ENCODE assay signal across 8 mouse cellular contexts in genomic region chr15:103172537-103172936, GRCm38 (mm10). TPM values are rescaled to one million over a fixed set of nuclear protein-coding genes. Genes with fewer than 3 reads are reported as not detected.
DNase-seq lines count a peak whose midpoint lies in the region; ATAC-seq and TF ChIP-seq lines count a peak whose summit lies in the region.

No protein-coding gene starts in this region.

- in situ Hi-C loops in CH12.LX (cut with MboI; ENCODE audit: low pct_ligation_motif_present, low pct_unique_long_range_greater_than_20kb, low sequenced_read_pairs), result loop anchor here (5.0 to 25.0 kb wide), 3 partner anchors 158 to 435 kb away; partner anchors contain the start of gene Hoxc4

- TF ChIP-seq EP300 in CH12.LX (IDR thresholded peaks at IDR 0.05; ENCODE audit: low read length), result no peak

- no peak overlapping the region for H3K4me3 ChIP-seq in CH12.LX (replicated peaks in 1 of 3; ENCODE audit: low read depth in 2 of 3, low read length in 2 of 3, poor library complexity in 1 of 3)
- H3K4me3 ChIP-seq in limb, embryonic 11.5 days (ENCODE audit: low read depth, low read length), result no peak overlapping the region
- 0 out of 2 replicates have a peak overlapping the region, but pooled peaks have one; percentile 0 for H3K4me3 ChIP-seq in neural tube, embryonic 11.5 days (ENCODE audit: low read depth, low read length)

- peaks cover 94% of the 10 kb centered on the region for H3K27me3 ChIP-seq in CH12.LX (replicated peaks)
- peaks cover 73% of the 10 kb centered on the region for H3K27me3 ChIP-seq in limb, embryonic 11.5 days (ENCODE audit: control insufficient read depth, insufficient read depth, low read length)
- 0 out of 2 replicates have a peak, but pooled peaks cover 3% of the 10 kb centered on the region for H3K27me3 ChIP-seq in neural tube, embryonic 11.5 days (ENCODE audit: control insufficient read depth, insufficient read depth, low read length)

- H3K9ac ChIP-seq in CH12.LX (ENCODE audit: insufficient read depth, low read depth), result no peak overlapping the region
- no peak overlapping the region for H3K9ac ChIP-seq in limb, embryonic 11.5 days (ENCODE audit: low read length)
- peak overlapping the region; percentile 39 for H3K9ac ChIP-seq in neural tube, embryonic 11.5 days (ENCODE audit: low read length)

- no peak for TF ChIP-seq POLR2A in CH12.LX (IDR thresholded peaks at IDR 0.05; ENCODE audit: low read depth, low read length)

- 3% methylated on average over 10 of the region's 10 CpGs for WGBS in limb, embryonic 11.5 days
- 4% methylated on average over 10 of the region's 10 CpGs for WGBS in neural tube, embryonic 11.5 days

- dilution Hi-C loops in CH12.LX (cut with MboI; ENCODE audit: extremely low pct_ligation_motif_present, extremely low pct_unique_long_range_greater_than_20kb, low sequenced_read_pairs), result loop anchor here (10.0 kb wide), 1 partner anchor 178 kb away; the partner anchor contains the start of genes Hoxc6 and Hoxc8

- H3K27ac ChIP-seq in CH12.LX (ENCODE audit: insufficient read depth, low read depth), result no peak overlapping the region
- H3K27ac ChIP-seq in limb, embryonic 11.5 days (replicated peaks; ENCODE audit: low read depth, low read length), result no peak overlapping the region
- H3K27ac ChIP-seq in neural tube, embryonic 11.5 days (ENCODE audit: low read depth, low read length), result peak overlapping the region; percentile 98

- ATAC-seq in limb, embryonic 11.5 days (ENCODE audit: insufficient number of reproducible peaks, low FRiP score, low TSS enrichment, low read depth), result no peak
- no peak for ATAC-seq in neural tube, embryonic 11.5 days (ENCODE audit: insufficient read depth, low FRiP score, low TSS enrichment)

- H3K79me2 ChIP-seq in CH12.LX (replicated peaks; ENCODE audit: control insufficient read depth, extremely low read depth, insufficient read depth, poor library complexity, severe bottlenecking), result no peaks in the 10 kb centered on the region

- peaks cover 2 to 28% of the 10 kb centered on the region in 2 experiments for H3K4me1 ChIP-seq in CH12.LX (ENCODE audit: control insufficient read depth in 1 of 2, insufficient read depth in 2 of 2)
- peaks cover 28% of the 10 kb centered on the region for H3K4me1 ChIP-seq in limb, embryonic 11.5 days (ENCODE audit: control insufficient read depth, insufficient read depth, low read length)
- H3K4me1 ChIP-seq in neural tube, embryonic 11.5 days (ENCODE audit: control insufficient read depth, insufficient read depth, low read length), result peaks cover 64% of the 10 kb centered on the region

- intact Hi-C loops in gastrocnemius, postnatal 14 days (cut with DNase I; ENCODE audit: low total_unique reads), result loop anchor here (10.0 kb wide), 1 partner anchor 418 kb away; no protein-coding TSS in a partner anchor

- peak; percentile 58 for DNase-seq in layer of hippocampus, adult 11-12 months (ENCODE audit: low spot score)
- no peak for DNase-seq in layer of hippocampus, postnatal 36 days
- DNase-seq in CH12.LX (ENCODE audit: extremely low read depth), result peak; percentile 83
- DNase-seq in adrenal gland, postnatal 14 days, result peak; percentile 80
- peak; percentile 80 for DNase-seq in gastrocnemius, postnatal 14 days
- peak; percentile 89 for DNase-seq in limb, embryonic 11.5 days (ENCODE audit: low spot score)
- DNase-seq in neural tube, embryonic 11.5 days (ENCODE audit: low spot score), result peak; percentile 87
- DNase-seq in frontal cortex, postnatal 14 days (ENCODE audit: low spot score in 2 of 2), result no peak

- peak; percentile 54 to 93 for TF ChIP-seq CTCF in CH12.LX (conservative IDR thresholded peaks at IDR 0.05 in 1 of 2, IDR thresholded peaks at IDR 0.05 in 1 of 2; ENCODE audit: low read depth in 2 of 2, low read length in 2 of 2)

- peaks cover 6% of the 10 kb centered on the region for H3K9me3 ChIP-seq in CH12.LX (replicated peaks; ENCODE audit: low read length)
- no peaks in the 10 kb centered on the region for H3K9me3 ChIP-seq in limb, embryonic 11.5 days (ENCODE audit: control insufficient read depth, low read length)
- no peaks in the 10 kb centered on the region for H3K9me3 ChIP-seq in neural tube, embryonic 11.5 days (ENCODE audit: control insufficient read depth, low read length)

- H3K36me3 ChIP-seq in CH12.LX (replicated peaks in 1 of 2; ENCODE audit: control insufficient read depth in 1 of 2, insufficient read depth in 1 of 2, low read length in 1 of 2), result no peaks in the 10 kb centered on the region
- H3K36me3 ChIP-seq in limb, embryonic 11.5 days (ENCODE audit: control insufficient read depth, insufficient read depth, low read length), result no peaks in the 10 kb centered on the region
- no peaks in the 10 kb centered on the region for H3K36me3 ChIP-seq in neural tube, embryonic 11.5 days (ENCODE audit: control insufficient read depth, insufficient read depth, low read length)

- no peak overlapping the region for H3K4me2 ChIP-seq in CH12.LX (ENCODE audit: insufficient read depth, low read depth, poor library complexity, severe bottlenecking)
- H3K4me2 ChIP-seq in limb, embryonic 11.5 days (ENCODE audit: low read depth, severe bottlenecking), result peak overlapping the region; percentile 11; the same call in 1 of the 2 replicates
- H3K4me2 ChIP-seq in neural tube, embryonic 11.5 days (ENCODE audit: low read depth), result peak overlapping the region; percentile 74

- TF ChIP-seq RAD21 in CH12.LX (IDR thresholded peaks at IDR 0.05; ENCODE audit: low read depth, low read length), result peak; percentile 80

TF ChIP-seq in CH12.LX, 34 proteins besides CTCF, POLR2A, EP300 and RAD21:
- TF ChIP-seq BHLHE40 (IDR thresholded peaks at IDR 0.05; ENCODE audit: low read depth, low read length), result peak; percentile 5; the same call in 1 of the 2 replicates
- no peak; the same call in 1 of the 2 replicates for TF ChIP-seq IRF4 (IDR thresholded peaks at IDR 0.05; ENCODE audit: low read depth, low read length)
- TF ChIP-seq MAX (IDR thresholded peaks at IDR 0.05; ENCODE audit: low read length), result no peak
- TF ChIP-seq GABPA (IDR thresholded peaks at IDR 0.05; ENCODE audit: insufficient replicate concordance, low read depth, low read length), result no peak
- TF ChIP-seq UBTF (IDR thresholded peaks at IDR 0.05; ENCODE audit: low read depth, low read length), result no peak
- no peak for TF ChIP-seq JUND (conservative IDR thresholded peaks at IDR 0.05; ENCODE audit: low read depth, low read length)
- no peak for TF ChIP-seq MAFK (IDR thresholded peaks at IDR 0.05; ENCODE audit: insufficient replicate concordance, low read length)
- peak; percentile 41; the same call in 1 of the 2 replicates for TF ChIP-seq TCF12 (IDR thresholded peaks at IDR 0.05; ENCODE audit: low read depth, low read length)
- TF ChIP-seq RCOR1 (conservative IDR thresholded peaks at IDR 0.05; ENCODE audit: low read depth, low read length), result no peak
- TF ChIP-seq USF1 (IDR thresholded peaks at IDR 0.05; ENCODE audit: low read depth, low read length), result no peak
- TF ChIP-seq KAT2A (IDR thresholded peaks at IDR 0.05; ENCODE audit: insufficient replicate concordance, low read length), result no peak
- no peak for TF ChIP-seq CHD1 (IDR thresholded peaks at IDR 0.05; ENCODE audit: low read depth, low read length)
- no peak for TF ChIP-seq USF2 (conservative IDR thresholded peaks at IDR 0.05; ENCODE audit: low read depth, low read length)
- no peak for TF ChIP-seq PAX5 (IDR thresholded peaks at IDR 0.05; ENCODE audit: low read length)
- 0 out of 2 replicates have a peak, but pooled peaks have one; percentile 25 for TF ChIP-seq NRF1 (IDR thresholded peaks at IDR 0.05; ENCODE audit: low read depth, low read length)
- TF ChIP-seq ZMIZ1 (IDR thresholded peaks at IDR 0.05; ENCODE audit: low read depth, low read length), result no peak
- TF ChIP-seq TBP (conservative IDR thresholded peaks at IDR 0.05; ENCODE audit: low read depth, low read length), result no peak
- TF ChIP-seq CHD2 (IDR thresholded peaks at IDR 0.05; ENCODE audit: low read length), result no peak
- peak; percentile 60 for TF ChIP-seq ZC3H11A (IDR thresholded peaks at IDR 0.05; ENCODE audit: low read depth, low read length)
- no peak for TF ChIP-seq POLR2AphosphoS2 (IDR thresholded peaks at IDR 0.05; ENCODE audit: low read depth, low read length)
- no peak for TF ChIP-seq ZKSCAN1 (IDR thresholded peaks at IDR 0.05; ENCODE audit: borderline replicate concordance, low read depth, low read length)
- no peak for TF ChIP-seq MXI1 (IDR thresholded peaks at IDR 0.05; ENCODE audit: low read depth, low read length)
- no peak; the same call in 1 of the 2 replicates for TF ChIP-seq NELFE (IDR thresholded peaks at IDR 0.05; ENCODE audit: low read depth, low read length)
- no peak for TF ChIP-seq JUN (IDR thresholded peaks at IDR 0.05; ENCODE audit: insufficient read depth, low read depth, low read length)
- TF ChIP-seq ELF1 (IDR thresholded peaks at IDR 0.05; ENCODE audit: low read depth, low read length), result no peak
- no peak for TF ChIP-seq HCFC1 (IDR thresholded peaks at IDR 0.05; ENCODE audit: low read depth, low read length)
- no peak for TF ChIP-seq ZNF384 (IDR thresholded peaks at IDR 0.05; ENCODE audit: low read depth, low read length)
- TF ChIP-seq SMC3 (IDR thresholded peaks at IDR 0.05; ENCODE audit: low read depth, low read length), result peak; percentile 98
- TF ChIP-seq MYC (IDR thresholded peaks at IDR 0.05; ENCODE audit: low read depth, low read length), result no peak
- no peak for TF ChIP-seq MEF2A (IDR thresholded peaks at IDR 0.05; ENCODE audit: borderline replicate concordance, low read depth, low read length)
- TF ChIP-seq MAZ (IDR thresholded peaks at IDR 0.05; ENCODE audit: low read depth, low read length), result no peak
- no peak for TF ChIP-seq ETS1 (conservative IDR thresholded peaks at IDR 0.05; ENCODE audit: low read depth, low read length)
- no peak for TF ChIP-seq SIN3A (IDR thresholded peaks at IDR 0.05; ENCODE audit: low read length)
- TF ChIP-seq E2F4 (IDR thresholded peaks at IDR 0.05; ENCODE audit: insufficient replicate concordance, low read depth, low read length), result no peak

RNA-seq across cellular contexts. Expression of gene Smug1, which starts 5.6 kb away (rescaled TPM):
- 10 to 100 TPM; 20.9 to 22.5 TPM for total RNA-seq in layer of hippocampus, postnatal 36 days (2021)
- total RNA-seq in CH12.LX (2012; rRNA removed) (7.3 and 7.8 TPM in 2 replicates), CH12.LX (2014; rRNA removed) (9.5 and 9.8 TPM in 2 replicates)
- polyA plus RNA-seq in CH12.LX (2012; ENCODE audit: insufficient read length, low read depth), result 6.1 and 7.3 TPM in 2 replicates
- 10.9 and 17.6 TPM in 2 replicates for total RNA-seq in adrenal gland, postnatal 14 days (2021)
- total RNA-seq in gastrocnemius, postnatal 14 days (2021), result 10 to 100 TPM; 10.6 to 11.6 TPM
- polyA plus RNA-seq in limb, embryonic 11.5 days (2014; fragmentation: Nextera tagmentation; extraction: Ambion mirVana), result 14.4 and 14.7 TPM in 2 replicates
- polyA plus RNA-seq in neural tube, embryonic 11.5 days (2014; fragmentation: Nextera tagmentation; extraction: Ambion mirVana), result 55.9 and 65.4 TPM in 2 replicates

Comparison
In these comparisons a context has a peak if more than half of its experiments do, and no peak if none do; other contexts are left out.
1. DNase-seq: peak in layer of hippocampus, adult 11-12 months (single experiment), CH12.LX (single experiment), adrenal gland, postnatal 14 days (single experiment), gastrocnemius, postnatal 14 days (single experiment), limb, embryonic 11.5 days (single experiment) and neural tube, embryonic 11.5 days (single experiment); none in layer of hippocampus, postnatal 36 days (0 of 2) and frontal cortex, postnatal 14 days (0 of 2).